Mouse (Mus musculus) heart, postnatal 0 days (tissue): ENCODE measurements at regions not wholly inside any gene's neighbourhood (a gene's known extent, or its start where the extent isn't known, plus 50 kb on each side); places are given as distances from the start of the nearest gene placed in this dataset.

ENCODE experiments used
- CTCF ChIP-seq: IDR thresholded peaks from 2 replicates; pipeline ENCODE4 v1.5.1; 2016; ENCODE audit warnings: antibody characterized with exemption, control low read depth, low read depth
- EP300 ChIP-seq: IDR thresholded peaks from 2 replicates; pipeline ENCODE4 v1.6.1; 2016; ENCODE audit warnings: antibody characterized with exemption, low read depth

GRCm38 (mm10) chr1:42398461-42399154, 297.0 kb upstream of the Pou3f3 start:
- TF ChIP-seq CTCF (no peak), EP300 (no peak)
